Mouse (Mus musculus) cerebellum, adult 2 months (tissue): ENCODE measurements around the gene Slc16a12. TPM values are rescaled to one million over a fixed set of nuclear protein-coding genes. Genes with fewer than 3 reads are reported as not detected.
"Not testable (repeated sequence)": the region's sequence is repeated elsewhere in the genome, so short reads cannot be mapped to it uniquely, and the experiment has no call there.

Experiments used
- DNase-seq, 2 experiments: peaks; one replicate each; pipeline ENCODE4 v3.0.0; 2021
- H3K27ac ChIP-seq: fragments of 200-500 bp; 2 replicates; pipeline ENCODE4 v1.5.1; 2012; ENCODE audit warnings: low read length, control low read depth, inconsistent platforms; ENCODE audit not compliant: insufficient read depth
- H3K27me3 ChIP-seq: fragments of 200-500 bp; 2 replicates; pipeline ENCODE4 v1.6.1; 2012; ENCODE audit warnings: inconsistent platforms, mild to moderate bottlenecking, low read length, moderate library complexity; ENCODE audit not compliant: control insufficient read depth, insufficient read depth
- H3K4me1 ChIP-seq: fragments of 200-500 bp; 2 replicates; pipeline ENCODE4 v1.6.1; 2011; ENCODE audit warnings: low read length; ENCODE audit not compliant: control insufficient read depth, insufficient read depth
- H3K4me3 ChIP-seq: fragments of 200-500 bp; replicated peaks from 2 replicates; pipeline ENCODE3; 2011; ENCODE audit warnings: mild to moderate bottlenecking, low read depth, low read length, control low read depth; ENCODE audit not compliant: insufficient read depth
- CTCF ChIP-seq: fragments of 200-500 bp; IDR thresholded peaks from 2 replicates; pipeline ENCODE4 v1.5.1; 2011; ENCODE audit warnings: low read depth, mild to moderate bottlenecking, control low read depth, low read length, moderate library complexity, borderline replicate concordance; ENCODE audit not compliant: insufficient read depth
- POLR2A ChIP-seq: fragments of 200-500 bp; IDR thresholded peaks from 2 replicates; pipeline ENCODE4 v1.6.1; 2011; ENCODE audit warnings: low read length, control low read depth, borderline replicate concordance; ENCODE audit not compliant: insufficient read depth
- WGBS: fragments of 180-500 bp; shearing (Covaris S2); methylation state at CpG from one replicate; pipeline ENCODE4 v1.1.7; 2018; 5-methylcytosine and 5-hydroxymethylcytosine counted together
- polyA plus RNA-seq: library from polyadenylated mRNA; depleted of rRNA; stranded (reverse); fragments of >200 nt; gene quantifications from 2 replicates; pipeline ENCODE4 v1.2.3, GENCODE M21; 2012

Slc16a12 gene
- polyA plus RNA-seq, 1 experiment: 1.3 TPM

- no peak for DNase-seq
- no peaks in the 10 kb centered on the region for H3K4me1 ChIP-seq
- no peak overlapping the region for H3K27ac ChIP-seq
- WGBS: 59% methylated on average over 2 of the region's 2 CpGs
- no peak overlapping the region for H3K4me3 ChIP-seq
- H3K27me3 ChIP-seq: no peaks in the 10 kb centered on the region
- no peak for TF ChIP-seq POLR2A
- no peak for TF ChIP-seq CTCF
These were observed 90.4 kb downstream of the Slc16a12 start for GRCm38 (mm10) chr19:34656511-34657298.

- H3K4me3 ChIP-seq: no peak overlapping the region
- TF ChIP-seq CTCF (no peak), POLR2A (no peak)
- no peaks in the 10 kb centered on the region for H3K4me1 ChIP-seq
- no peak for DNase-seq
- 87% methylated on average over 10 of the region's 10 CpGs for WGBS
- no peaks in the 10 kb centered on the region for H3K27me3 ChIP-seq
- no peak overlapping the region for H3K27ac ChIP-seq
These were observed 91.8 kb downstream of the Slc16a12 start for GRCm38 (mm10) chr19:34655227-34655805.

- WGBS: 84% methylated on average over 6 of the region's 6 CpGs
- no peak for DNase-seq
- Histone ChIP-seq H3K27me3 (no peaks in the 10 kb centered on the region), H3K4me3 (no peak overlapping the region), H3K4me1 (no peaks in the 10 kb centered on the region), H3K27ac (no peak overlapping the region)
- TF ChIP-seq POLR2A: no peak
- no peak for TF ChIP-seq CTCF
These were observed 96.1 kb downstream of the Slc16a12 start for GRCm38 (mm10) chr19:34650997-34651396.

GRCm38 (mm10) chr19:34650276-34650675 is 96.8 kb downstream of the Slc16a12 start:
- 88% methylated on average over 3 of the region's 3 CpGs for WGBS
- no peak for DNase-seq
- no peak overlapping the region for H3K27ac ChIP-seq
- no peaks in the 10 kb centered on the region for H3K27me3 ChIP-seq
- TF ChIP-seq CTCF: no peak
- no peak for TF ChIP-seq POLR2A
- H3K4me1 ChIP-seq: no peaks in the 10 kb centered on the region
- no peak overlapping the region for H3K4me3 ChIP-seq

- H3K4me1 ChIP-seq, DNase-seq, H3K27ac ChIP-seq, H3K27me3 ChIP-seq, H3K4me3 ChIP-seq: not testable (repeated sequence)
- 84% methylated on average over 8 of the region's 8 CpGs for WGBS
These were observed 99.5 kb downstream of the Slc16a12 start for GRCm38 (mm10) chr19:34647630-34648029.

GRCm38 (mm10) chr19:34642616-34643015 is 104.5 kb downstream of the Slc16a12 start:
- 79% methylated on average over 5 of the region's 5 CpGs for WGBS
- Histone ChIP-seq H3K27me3 (no peaks in the 10 kb centered on the region), H3K4me3 (no peak overlapping the region), H3K4me1 (no peaks in the 10 kb centered on the region), H3K27ac (no peak overlapping the region)
- TF ChIP-seq POLR2A (no peak), CTCF (no peak)
- DNase-seq: no peak

GRCm38 (mm10) chr19:34640623-34641022 is 106.5 kb downstream of the Slc16a12 start, which contains the start of the genes Ifit1bl2 and Ifit1:
TSS of gene Ifit1bl2 (minus strand) at chr19:34640743.
TSS of gene Ifit1 (plus strand) at chr19:34640871.
- H3K27me3 ChIP-seq: no peaks in the 10 kb centered on the region
- 53% methylated on average over 4 of the region's 4 CpGs for WGBS
- no peak within 1 kb of the TSS for H3K27ac ChIP-seq
- TF ChIP-seq CTCF (no peak), POLR2A (no peak)
- no peak for DNase-seq
- no peaks in the 10 kb centered on the region for H3K4me1 ChIP-seq
- H3K4me3 ChIP-seq: no peak within 1 kb of the TSS

GRCm38 (mm10) chr19:34636933-34637557 is 110.0 kb downstream of the Slc16a12 start:
- Histone ChIP-seq H3K27ac (no peak overlapping the region), H3K4me1 (no peaks in the 10 kb centered on the region), H3K27me3 (no peaks in the 10 kb centered on the region), H3K4me3 (no peak overlapping the region)
- TF ChIP-seq POLR2A (no peak), CTCF (peak; percentile 52; the same call in 1 of the 2 replicates)
- WGBS: 10% methylated on average over 3 of the region's 3 CpGs
- no peak for DNase-seq
